Mouse (Mus musculus) G1E (cell line): Measurements from ENCODE around the gene Itsn1.

Experiments used
- CTCF ChIP-seq: IDR thresholded peaks from 2 replicates; pipeline ENCODE4 v1.5.1; 2012; ENCODE audit warnings: low read depth, low read length, inconsistent platforms, mixed read lengths
- GATA1 ChIP-seq: IDR thresholded peaks from 2 replicates; pipeline ENCODE4 v1.6.1; 2012; ENCODE audit warnings: borderline replicate concordance, low read length, inconsistent platforms, mixed read lengths
- POLR2AphosphoS5 ChIP-seq: IDR thresholded peaks from 2 replicates; pipeline ENCODE4 v1.6.1; 2012; ENCODE audit warnings: low read depth, low read length, inconsistent platforms; ENCODE audit not compliant: insufficient replicate concordance

DNA sequence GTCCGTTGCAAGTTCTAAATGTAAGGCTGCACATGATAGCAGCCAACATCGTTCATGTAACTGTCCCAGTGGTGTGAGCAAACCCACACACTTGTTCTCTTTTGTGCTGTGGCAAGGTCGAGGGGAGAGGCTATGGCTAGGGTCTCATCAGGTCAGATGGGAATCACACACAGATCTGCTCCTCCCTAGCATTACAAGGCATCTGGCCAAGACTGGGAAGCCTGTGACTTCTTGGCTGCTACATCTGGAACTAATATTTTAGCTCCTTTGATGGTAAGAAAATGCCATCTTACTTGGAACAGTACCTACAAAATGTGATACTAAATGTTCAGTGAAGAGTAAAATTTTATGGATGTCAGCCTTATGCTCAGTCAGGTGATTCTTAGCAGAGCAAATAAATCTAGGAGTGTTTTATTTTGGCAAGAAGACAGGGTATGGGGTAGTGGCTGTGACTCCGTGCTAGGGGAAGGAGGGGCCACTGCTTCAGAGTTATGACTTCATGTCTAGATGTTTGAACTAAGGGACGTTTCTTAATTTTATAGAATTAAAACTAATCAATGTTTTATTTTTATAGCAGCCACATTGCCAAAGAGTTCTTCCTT is 73.5 kb downstream of the Itsn1 start:
- no peak for TF ChIP-seq CTCF
- no peak for TF ChIP-seq GATA1
- TF ChIP-seq POLR2AphosphoS5: no peak
